Mouse (Mus musculus) T-cell, adult 2 months (primary cell): Measurements from ENCODE around the gene Slc18a2.

Source experiments
- DNase-seq: peaks from one replicate; pipeline ENCODE4 v3.0.0; 2022; ENCODE audit warnings: low spot score

Gene Slc18a2

DNA sequence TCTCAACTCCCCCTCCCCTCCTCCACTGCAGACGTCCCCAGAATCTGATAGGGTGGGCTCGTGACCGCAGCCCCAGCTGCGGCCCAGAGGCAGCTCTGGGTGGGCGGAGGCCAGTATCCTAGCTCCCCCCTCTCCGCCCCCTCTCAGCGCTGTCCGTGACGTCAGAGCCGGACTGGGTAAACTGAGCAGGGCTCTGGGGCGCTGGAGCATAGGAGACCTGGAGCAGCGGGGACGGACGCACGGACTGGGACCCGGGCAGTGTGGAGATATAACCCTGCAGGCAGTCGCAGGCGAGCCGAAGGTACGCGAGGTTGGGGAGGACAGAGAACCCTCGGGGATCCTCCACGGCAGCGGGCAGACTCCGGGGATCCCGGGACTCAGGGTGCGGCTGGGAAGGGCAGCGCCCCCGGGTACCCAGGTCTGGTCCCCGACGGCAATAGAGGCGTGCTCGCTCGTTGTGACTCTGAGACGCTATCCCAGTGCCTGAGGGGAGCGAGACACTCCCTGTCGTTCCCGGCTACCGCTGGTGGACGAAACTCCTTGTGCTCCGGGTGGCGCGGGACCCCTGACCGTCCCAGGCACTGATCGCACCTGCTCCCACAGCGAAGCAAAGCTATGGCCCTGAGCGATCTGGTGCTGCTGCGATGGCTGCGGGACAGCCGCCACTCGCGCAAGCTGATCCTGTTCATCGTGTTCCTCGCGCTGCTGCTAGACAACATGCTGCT, at the start of gene Slc18a2:
TSS of gene Slc18a2 (plus strand) at position 179 of the 725 bp plus-strand sequence.
- no peak for DNase-seq

GRCm38 (mm10) chr19:59216891-59217290, 43.8 kb upstream of the Slc18a2 start:
- DNase-seq = no peak

DNA sequence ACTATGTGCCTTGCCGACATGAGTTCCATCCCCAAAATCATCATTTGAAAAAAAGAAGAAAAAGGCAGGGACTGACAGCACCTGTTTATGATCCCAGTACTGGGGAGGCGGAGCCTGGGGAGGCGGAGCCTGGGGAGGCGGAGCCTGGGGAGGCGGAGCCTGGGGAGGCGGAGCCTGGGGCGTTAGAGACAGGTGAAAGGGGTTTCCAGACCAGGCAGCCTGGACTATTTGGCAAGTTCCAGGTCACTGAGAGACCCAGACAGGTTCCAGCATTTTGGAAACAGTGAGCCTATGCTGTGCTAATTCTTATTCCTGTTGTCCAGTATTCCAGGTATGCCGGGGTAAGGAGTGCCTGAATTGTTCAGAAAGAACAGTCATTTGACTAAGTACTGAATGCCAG, 41.7 kb upstream of the Slc18a2 start, which contains the start of gene Kcnk18:
TSS of gene Kcnk18 (plus strand) at position 224 of the 400 bp plus-strand sequence.
- no peak for DNase-seq

DNA sequence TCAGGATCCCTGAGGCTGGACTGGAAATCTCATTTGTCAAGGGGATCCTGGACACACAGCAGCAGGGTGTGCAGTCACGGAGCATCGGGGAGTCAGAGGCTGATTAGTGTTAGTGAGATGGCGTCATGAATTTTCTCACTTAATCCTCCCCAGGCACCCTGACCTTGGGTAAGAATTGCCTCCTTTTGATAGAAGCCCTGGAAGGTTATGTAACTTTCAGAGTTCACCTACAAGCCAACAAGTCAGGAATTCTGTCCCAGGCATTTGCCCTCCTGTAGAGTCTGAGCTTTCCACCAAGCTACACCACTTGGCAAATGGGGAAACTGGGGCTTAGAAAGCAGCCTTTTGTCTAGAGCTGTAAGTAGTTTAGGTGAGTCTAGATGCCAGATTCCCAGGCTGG, 39.6 kb upstream of the Slc18a2 start:
- no peak for DNase-seq

DNA sequence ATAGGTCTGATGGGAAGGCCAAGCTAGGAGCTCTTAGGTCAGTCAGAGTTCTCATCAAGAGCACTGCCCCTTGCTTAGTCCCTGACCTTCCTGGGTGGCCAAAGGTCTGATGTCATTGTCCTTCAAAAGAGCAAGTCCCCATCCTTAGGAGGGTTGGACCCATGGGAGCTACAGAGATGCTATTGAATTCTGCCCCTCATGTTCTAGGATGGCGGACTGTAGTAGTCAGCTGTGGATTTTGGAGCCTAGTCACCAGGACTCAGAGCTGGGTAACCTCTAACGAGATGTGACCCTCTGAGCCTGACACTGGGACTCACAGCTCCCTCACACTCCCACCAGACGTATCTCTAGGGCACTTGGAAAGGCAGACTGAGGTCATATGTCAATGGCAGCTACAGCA, 32.3 kb upstream of the Slc18a2 start:
- DNase-seq = no peak

DNA sequence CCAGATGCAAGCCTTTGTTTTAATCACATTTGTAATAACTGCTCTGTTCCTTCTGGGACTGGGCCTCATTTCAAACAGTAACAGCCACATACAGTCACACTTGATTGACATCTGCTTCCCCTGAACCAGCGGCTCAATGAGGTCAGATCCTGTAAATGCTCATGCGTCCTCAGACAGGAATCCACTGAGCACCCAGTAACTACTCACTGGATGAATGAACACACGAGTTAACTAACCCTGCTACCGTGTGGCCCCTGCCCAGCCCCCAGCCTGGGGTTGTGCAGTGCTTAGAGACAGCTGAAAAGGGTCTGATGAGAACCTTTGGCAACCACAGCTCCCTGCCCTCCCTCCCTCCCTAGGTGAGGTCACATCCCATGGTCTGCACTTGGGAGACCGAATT, 27.9 kb upstream of the Slc18a2 start:
- no peak for DNase-seq

GRCm38 (mm10) chr19:59235001-59235400, 25.7 kb upstream of the Slc18a2 start:
- no peak for DNase-seq

GRCm38 (mm10) chr19:59236046-59236445, 24.6 kb upstream of the Slc18a2 start:
- no peak for DNase-seq

- no peak for DNase-seq
Observed at GRCm38 (mm10) chr19:59238630-59239029, 22.1 kb upstream of the Slc18a2 start.

DNA sequence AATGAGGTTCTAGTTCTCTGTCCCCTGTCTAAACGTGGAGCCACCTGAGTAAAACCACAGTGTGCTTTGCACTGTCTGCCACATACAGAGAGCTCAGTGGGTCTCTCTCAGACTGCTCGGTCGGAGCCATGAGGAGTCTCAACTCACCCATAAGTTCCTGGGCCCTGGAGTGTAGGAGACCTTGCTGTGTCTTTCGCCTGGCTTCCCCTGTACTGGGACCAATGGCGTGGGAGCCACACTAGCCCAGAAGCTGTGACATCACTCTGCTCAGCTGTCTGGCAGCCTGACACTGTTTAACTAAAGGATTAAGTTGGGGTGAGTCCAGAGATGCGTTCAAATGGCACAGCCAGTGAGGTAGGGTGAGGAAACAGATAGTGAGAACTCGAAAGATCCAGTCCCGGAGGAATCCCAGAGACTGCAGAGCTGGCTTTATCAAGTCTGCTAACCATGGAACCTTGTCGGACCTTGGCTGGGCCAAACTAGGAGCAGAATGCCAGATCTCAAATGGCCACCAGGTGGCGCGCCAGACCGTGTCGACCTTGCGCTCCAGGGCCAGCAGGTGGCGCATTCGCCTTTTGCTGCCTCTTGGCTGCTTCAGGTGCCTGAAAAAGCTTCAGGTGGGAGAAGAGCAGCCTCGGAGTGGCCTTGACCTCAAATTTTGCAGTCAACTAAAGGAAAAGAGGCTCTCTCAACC, 21.4 kb upstream of the Slc18a2 start:
- peak; percentile 76 for DNase-seq

DNA sequence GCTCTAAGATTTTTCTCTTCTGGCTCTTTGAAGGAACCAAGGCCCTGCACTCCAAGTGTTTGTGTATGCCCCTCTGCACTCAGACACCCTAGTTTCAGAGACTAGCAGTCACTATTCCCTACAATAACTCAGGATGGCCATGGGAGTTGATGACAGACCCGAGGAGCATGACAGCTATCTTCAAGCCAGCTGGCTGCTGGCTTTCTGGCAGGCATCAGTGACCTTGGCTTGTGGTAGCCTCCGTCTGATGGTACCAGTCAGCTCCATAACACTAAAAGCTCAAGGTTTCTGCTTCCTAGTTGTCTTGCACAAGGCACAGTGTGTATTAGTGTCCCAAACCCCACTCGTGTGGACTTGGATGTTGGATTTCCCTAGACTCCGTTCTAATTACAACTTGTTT, 18.7 kb upstream of the Slc18a2 start:
- no peak for DNase-seq

DNA sequence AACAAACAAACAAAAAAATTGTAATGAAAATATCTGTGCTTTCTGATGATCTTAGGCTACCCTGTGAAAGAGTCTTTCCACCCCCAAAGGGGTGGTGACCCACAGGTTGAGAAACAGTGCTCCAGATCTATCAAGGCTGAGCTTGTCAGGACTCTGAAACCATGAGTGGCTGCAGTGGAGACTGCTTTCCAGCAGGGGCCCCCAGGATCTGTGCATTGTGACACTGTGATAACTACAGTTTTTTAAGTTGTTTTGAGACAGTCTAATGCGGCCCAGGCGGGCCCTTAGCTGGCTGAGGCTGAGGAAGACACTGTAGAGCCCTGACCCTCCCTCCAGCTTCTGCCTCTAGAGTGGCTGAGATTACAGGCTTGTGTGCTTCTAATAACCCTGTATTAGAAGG, 17.6 kb upstream of the Slc18a2 start:
- DNase-seq = no peak

- no peak for DNase-seq
Observed at GRCm38 (mm10) chr19:59248144-59248543, 12.6 kb upstream of the Slc18a2 start.

DNA sequence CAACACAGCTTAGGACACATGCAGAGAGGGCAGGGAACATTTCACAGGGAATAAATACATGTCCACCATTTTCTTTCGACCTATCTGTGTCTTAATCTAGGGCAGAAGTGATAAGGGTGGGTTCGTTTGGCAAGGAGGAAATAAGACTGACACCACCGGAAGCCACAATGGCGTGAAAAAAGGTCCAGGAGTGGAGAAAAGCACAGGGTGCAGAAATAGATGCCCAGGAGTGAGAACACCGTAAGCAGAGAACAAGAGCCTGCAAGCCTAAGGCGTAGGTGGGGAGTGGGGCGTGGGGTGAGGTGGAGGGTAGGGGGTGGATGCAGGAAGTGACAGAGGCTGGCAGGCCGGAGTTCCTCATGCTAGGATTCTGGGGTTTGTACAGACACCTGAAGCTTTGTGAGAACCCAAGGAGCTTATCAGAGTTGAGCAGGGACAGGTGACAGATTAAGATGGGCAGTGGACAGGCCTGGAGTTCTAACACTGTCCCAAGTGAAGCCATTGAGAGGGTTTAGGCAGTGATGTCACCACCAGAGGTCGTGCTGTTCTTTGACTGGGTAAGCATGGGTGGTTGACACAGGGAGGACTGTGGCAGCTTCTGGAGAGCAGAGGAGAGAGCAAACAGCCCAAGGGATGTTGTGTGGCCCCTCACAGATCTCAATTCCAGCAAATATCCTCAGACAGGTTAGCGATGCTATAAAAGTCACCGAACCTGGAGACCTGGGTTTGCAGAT, 12.0 kb upstream of the Slc18a2 start:
- peak; percentile 35 for DNase-seq

DNA sequence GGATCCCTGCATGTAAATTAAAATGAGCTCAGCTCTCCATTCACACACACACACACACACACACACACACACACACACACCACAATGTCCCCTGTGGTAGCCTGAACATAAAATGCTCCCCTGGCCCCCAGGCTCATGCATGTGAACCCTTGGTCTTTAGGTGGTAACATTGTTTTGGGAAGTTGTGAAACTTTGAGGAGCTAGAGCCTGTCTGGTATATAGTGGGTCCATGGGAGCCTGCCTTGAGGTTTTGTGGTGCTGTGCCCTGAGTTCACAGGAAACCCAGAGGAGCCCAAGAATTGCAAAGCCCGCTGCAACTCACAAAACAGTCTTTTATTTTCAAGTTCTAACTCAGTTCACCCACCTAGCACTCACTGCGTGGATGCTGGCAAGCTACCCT, 8.0 kb upstream of the Slc18a2 start:
- no peak for DNase-seq

GRCm38 (mm10) chr19:59259633-59260032, 1.1 kb upstream of the Slc18a2 start:
- DNase-seq = no peak

GRCm38 (mm10) chr19:59261604-59262003, 908 bp downstream of the Slc18a2 start:
- no peak for DNase-seq

- no peak for DNase-seq
Observed at GRCm38 (mm10) chr19:59263171-59263570, 2.5 kb downstream of the Slc18a2 start.

DNA sequence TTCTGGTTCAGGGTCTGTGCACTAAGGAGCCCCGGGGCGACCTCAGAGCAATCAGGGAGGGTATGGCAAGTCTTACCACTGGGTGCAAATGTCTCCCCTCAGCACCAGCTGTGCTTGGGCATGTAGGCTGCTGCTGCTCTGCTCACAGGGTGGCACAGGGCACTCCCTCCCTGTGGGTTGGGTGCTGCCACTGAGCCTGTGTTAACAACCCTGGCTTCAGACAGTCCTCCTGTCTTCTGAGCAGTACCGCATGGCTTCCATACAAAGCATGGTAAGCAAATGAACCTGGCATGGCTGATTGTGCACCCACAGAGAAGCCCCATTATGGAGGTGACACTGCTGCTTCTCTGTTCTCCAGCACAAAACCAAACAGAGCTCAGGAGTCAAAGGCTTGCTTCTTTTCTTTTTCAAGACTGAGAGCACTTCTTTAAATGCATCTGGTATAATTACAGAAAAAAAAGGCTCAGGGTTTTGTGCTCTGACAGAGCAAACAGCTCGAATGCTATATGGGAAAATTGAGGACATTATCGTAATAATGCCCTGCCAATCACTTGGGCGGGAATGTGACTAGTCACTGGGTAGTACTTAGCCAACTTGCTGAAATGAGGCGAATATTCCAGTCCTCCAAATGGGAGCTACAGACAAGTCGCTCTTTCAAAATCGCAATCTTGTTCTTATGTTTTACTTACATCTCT, 4.3 kb downstream of the Slc18a2 start:
- DNase-seq = no peak

DNA sequence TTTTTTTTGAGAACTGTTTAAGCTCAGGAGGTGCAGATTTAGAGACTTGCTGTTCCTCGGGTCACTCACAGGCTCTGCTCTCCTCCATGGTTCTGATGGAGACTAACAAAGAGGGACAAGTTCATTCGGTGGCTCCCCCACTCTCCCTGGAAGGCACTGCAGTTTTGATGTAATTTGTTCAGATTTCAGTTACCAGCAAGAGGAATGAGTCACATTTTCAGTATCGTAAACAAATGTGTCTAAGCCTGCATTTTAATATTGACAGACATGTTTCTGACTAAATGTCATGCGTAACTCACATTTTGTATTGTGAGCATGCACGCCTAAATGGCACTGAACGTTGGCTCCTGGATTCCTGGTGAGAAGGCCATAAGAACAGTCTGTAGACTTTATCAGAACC, 5.2 kb downstream of the Slc18a2 start:
- no peak for DNase-seq

- no peak for DNase-seq
Observed at GRCm38 (mm10) chr19:59267417-59267963, 6.8 kb downstream of the Slc18a2 start.

DNA sequence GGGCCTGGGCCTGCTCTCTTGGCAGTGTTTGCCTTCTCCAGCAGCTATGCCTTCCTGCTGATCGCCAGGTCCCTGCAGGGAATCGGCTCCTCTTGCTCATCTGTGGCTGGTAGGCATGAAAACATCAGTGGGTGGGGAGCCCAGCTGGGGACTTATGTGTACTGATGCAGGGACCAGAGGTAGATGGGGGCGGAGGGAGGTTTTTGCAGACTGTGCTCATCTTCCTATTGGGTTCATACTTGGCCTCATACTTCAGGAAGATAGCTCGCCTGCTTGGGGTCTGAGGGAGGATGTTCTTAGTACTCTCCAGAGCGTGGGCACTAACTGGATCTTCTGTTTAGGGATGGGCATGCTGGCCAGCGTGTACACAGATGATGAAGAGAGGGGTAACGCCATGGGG, 12.5 kb downstream of the Slc18a2 start:
- no peak for DNase-seq
